In genomic region chr14:98869888-98870287, GRCm38 (mm10) we compare ENCODE assay signal across 27 mouse cellular contexts.
DNase-seq lines count a peak whose midpoint lies in the region; ATAC-seq and TF ChIP-seq lines count a peak whose summit lies in the region.
"Had no signal": no experiment of that assay in that cellular context is flagged by ENCODE, and none has a peak within 500 bp of the region (broad histone marks: within the 10 kb centered on the region; RNA-seq: fewer than 3 reads in every experiment).

No protein-coding gene starts in this region.

- no peaks in the 10 kb centered on the region for H3K36me3 ChIP-seq in lung, embryonic 14.5 days (ENCODE audit: insufficient read depth)
- no peaks in the 10 kb centered on the region for H3K36me3 ChIP-seq in liver, embryonic 11.5 days (ENCODE audit: control insufficient read depth, insufficient read depth, low read length)
- no peaks in the 10 kb centered on the region for H3K36me3 ChIP-seq in forebrain, embryonic 12.5 days (replicated peaks)
- H3K36me3 ChIP-seq: heart, embryonic 10.5 days; limb, embryonic 13.5 days; lung, embryonic 15.5 days; midbrain, embryonic 15.5 days had no signal

- no peaks in the 10 kb centered on the region for H3K27me3 ChIP-seq in lung, embryonic 14.5 days (ENCODE audit: insufficient read depth, low read length)
- H3K27me3 ChIP-seq in liver, embryonic 11.5 days (replicated peaks; ENCODE audit: control insufficient read depth, insufficient read depth, low read length), result no peaks in the 10 kb centered on the region
- H3K27me3 ChIP-seq in forebrain, embryonic 12.5 days, result no peaks in the 10 kb centered on the region; the same call in 1 of the 2 replicates
- no peaks in the 10 kb centered on the region for H3K27me3 ChIP-seq in cerebellum, adult 2 months (ENCODE audit: control insufficient read depth, insufficient read depth, low read length)
- H3K27me3 ChIP-seq: forebrain, embryonic 13.5 days; limb, embryonic 13.5 days; lung, embryonic 15.5 days; midbrain, embryonic 15.5 days; Patski had no signal

- 0 out of 2 replicates have a peak, but pooled peaks have one; percentile 21 for ATAC-seq in lung, embryonic 14.5 days (ENCODE audit: insufficient read depth)
- ATAC-seq in liver, embryonic 11.5 days (replicated peaks; ENCODE audit: low FRiP score), result peak; percentile 72; the same call in 1 of the 2 replicates
- peak; percentile 87 for ATAC-seq in megakaryocyte-erythroid progenitor cell, adult 5-6 weeks (replicated peaks; ENCODE audit: low FRiP score, low TSS enrichment, poor library complexity, severe bottlenecking)
- ATAC-seq in forebrain, embryonic 12.5 days (ENCODE audit: low FRiP score), result no peak
- ATAC-seq: forebrain, embryonic 13.5 days; midbrain, embryonic 15.5 days; Patski had no signal

- no peak overlapping the region for H3K27ac ChIP-seq in lung, embryonic 14.5 days (ENCODE audit: low read depth)
- H3K27ac ChIP-seq in liver, embryonic 11.5 days (ENCODE audit: low read depth, low read length), result no peak overlapping the region
- H3K27ac ChIP-seq in forebrain, embryonic 12.5 days, result no peak overlapping the region
- no peak overlapping the region for H3K27ac ChIP-seq in cerebellum, adult 2 months (ENCODE audit: insufficient read depth, low read length)
- H3K27ac ChIP-seq: forebrain, embryonic 13.5 days; heart, embryonic 10.5 days; hindbrain, embryonic 14.5 days; kidney, postnatal 0 days; limb, embryonic 13.5 days; lung, embryonic 15.5 days; macrophage; midbrain, embryonic 15.5 days had no signal

- WGBS in lung, embryonic 14.5 days, result 54% methylated on average over 6 of the region's 6 CpGs
- 49% methylated on average over 6 of the region's 6 CpGs for WGBS in liver, embryonic 11.5 days
- WGBS in forebrain, embryonic 12.5 days, result 90% methylated on average over 6 of the region's 6 CpGs
- WGBS in cerebellum, adult 2 months, result 88% methylated on average over 6 of the region's 6 CpGs

- no peak for TF ChIP-seq POLR2A in cerebellum, adult 2 months (IDR thresholded peaks at IDR 0.05; ENCODE audit: borderline replicate concordance, insufficient read depth, low read length)

- DNase-seq in lung, embryonic 14.5 days, result no peak
- no peak for DNase-seq in lung, postnatal 14 days
- peak; percentile 1 for DNase-seq in c-Kit-positive CD71-positive TER-119-positive erythroid progenitor cells, embryonic 14.5 days (ENCODE audit: low spot score)
- no peak for DNase-seq in liver, embryonic 11.5 days (ENCODE audit: low spot score)
- DNase-seq in frontal cortex, postnatal 14 days (ENCODE audit: low spot score in 2 of 2), result no peak
- DNase-seq in cerebellum, adult 2 months, result no peak
- DNase-seq: adrenal gland, adult 8-10 months; B cell, adult 2 months; cerebellum, adult 11 months; cerebellum, postnatal 14 days; gastrocnemius, postnatal 25 days; heart, postnatal 10 days; kidney, adult 18-20 months; retina, postnatal 1 day; right cerebral cortex, postnatal 4 days; thymus, postnatal 14 days had no signal

- no peaks in the 10 kb centered on the region for H3K4me1 ChIP-seq in lung, embryonic 14.5 days (ENCODE audit: insufficient read depth)
- no peaks in the 10 kb centered on the region; the same call in 1 of the 2 replicates for H3K4me1 ChIP-seq in liver, embryonic 11.5 days (replicated peaks; ENCODE audit: control insufficient read depth, insufficient read depth, low read length)
- no peaks in the 10 kb centered on the region for H3K4me1 ChIP-seq in forebrain, embryonic 12.5 days
- no peaks in the 10 kb centered on the region for H3K4me1 ChIP-seq in cerebellum, adult 2 months (ENCODE audit: control insufficient read depth, insufficient read depth, low read length)
- H3K4me1 ChIP-seq: forebrain, embryonic 13.5 days; heart, embryonic 10.5 days; limb, embryonic 13.5 days; midbrain, embryonic 15.5 days had no signal

- H3K9ac ChIP-seq in lung, embryonic 14.5 days, result no peak overlapping the region
- no peak overlapping the region for H3K9ac ChIP-seq in liver, embryonic 11.5 days (ENCODE audit: low read depth, low read length)
- H3K9ac ChIP-seq in forebrain, embryonic 12.5 days, result no peak overlapping the region
- H3K9ac ChIP-seq: forebrain, embryonic 13.5 days; hindbrain, embryonic 14.5 days; limb, embryonic 13.5 days; lung, embryonic 15.5 days; midbrain, embryonic 15.5 days had no signal

- no peak overlapping the region for H3K4me2 ChIP-seq in lung, embryonic 14.5 days
- H3K4me2 ChIP-seq in liver, embryonic 11.5 days, result peak overlapping the region; percentile 34
- no peak overlapping the region for H3K4me2 ChIP-seq in forebrain, embryonic 12.5 days
- H3K4me2 ChIP-seq: forebrain, embryonic 13.5 days; hindbrain, embryonic 14.5 days; limb, embryonic 13.5 days; lung, embryonic 15.5 days; midbrain, embryonic 15.5 days had no signal

- H3K9me3 ChIP-seq in lung, embryonic 14.5 days (ENCODE audit: low read depth, low read length), result no peaks in the 10 kb centered on the region
- no peaks in the 10 kb centered on the region for H3K9me3 ChIP-seq in liver, embryonic 11.5 days (ENCODE audit: control insufficient read depth, low read length)
- H3K9me3 ChIP-seq in forebrain, embryonic 12.5 days, result no peaks in the 10 kb centered on the region
- H3K9me3 ChIP-seq: forebrain, embryonic 13.5 days; heart, embryonic 10.5 days; limb, embryonic 13.5 days; lung, embryonic 15.5 days; midbrain, embryonic 15.5 days had no signal

- TF ChIP-seq CTCF in lung, embryonic 14.5 days (IDR thresholded peaks at IDR 0.05; ENCODE audit: low read depth), result no peak
- TF ChIP-seq CTCF in cerebellum, adult 2 months (IDR thresholded peaks at IDR 0.05; ENCODE audit: borderline replicate concordance, insufficient read depth, low read depth, low read length), result no peak

- no peak overlapping the region for H3K4me3 ChIP-seq in lung, embryonic 14.5 days (ENCODE audit: low read depth, low read length)
- H3K4me3 ChIP-seq in liver, embryonic 11.5 days (ENCODE audit: low read depth, low read length), result no peak overlapping the region
- H3K4me3 ChIP-seq in forebrain, embryonic 12.5 days (replicated peaks), result no peak overlapping the region
- no peak overlapping the region for H3K4me3 ChIP-seq in cerebellum, adult 2 months (replicated peaks; ENCODE audit: insufficient read depth, low read depth, low read length)
- H3K4me3 ChIP-seq: forebrain, embryonic 13.5 days; heart, embryonic 10.5 days; limb, embryonic 13.5 days; lung, embryonic 15.5 days; midbrain, embryonic 15.5 days had no signal
